Mouse (Mus musculus) olfactory bulb, adult 2 months (tissue): ENCODE data around the gene Poc1a. TPM values are rescaled to one million over a fixed set of nuclear protein-coding genes. Genes with fewer than 3 reads are reported as not detected.

Experiments used
- H3K27ac ChIP-seq: fragments of 200-500 bp; 2 replicates; pipeline ENCODE4 v1.5.1; 2012; ENCODE audit warnings: low read depth, low read length; ENCODE audit not compliant: insufficient read depth
- H3K4me1 ChIP-seq: fragments of 200-500 bp; 2 replicates; pipeline ENCODE4 v1.6.1; 2012; ENCODE audit warnings: low read length; ENCODE audit not compliant: control insufficient read depth, insufficient read depth
- H3K4me3 ChIP-seq: fragments of 200-500 bp; 2 replicates; pipeline ENCODE4 v1.5.1; 2012; ENCODE audit warnings: mild to moderate bottlenecking, low read depth, low read length, moderate library complexity; ENCODE audit not compliant: insufficient read depth
- CTCF ChIP-seq: fragments of 200-500 bp; IDR thresholded peaks from 2 replicates; pipeline ENCODE4 v1.5.1; 2012; ENCODE audit warnings: low read depth, mild to moderate bottlenecking, low read length, moderate library complexity; ENCODE audit not compliant: insufficient read depth
- POLR2A ChIP-seq: fragments of 200-500 bp; IDR thresholded peaks from 2 replicates; pipeline ENCODE4 v1.6.1; 2012; ENCODE audit warnings: mild to moderate bottlenecking, low read depth, low read length, moderate library complexity; ENCODE audit not compliant: insufficient read depth
- WGBS: fragments of 180-500 bp; shearing (Covaris S2); methylation state at CpG from one replicate; pipeline ENCODE4 v1.1.7; 2018; 5-methylcytosine and 5-hydroxymethylcytosine counted together
- polyA plus RNA-seq: library from polyadenylated mRNA; stranded (reverse); fragments of >200 nt; gene quantifications from 2 replicates; pipeline ENCODE4 v1.2.4, GENCODE M21; 2012; ENCODE audit warnings: low replicate concordance; ENCODE audit not compliant: missing spikeins, insufficient read depth, insufficient read length

Poc1a gene
- polyA plus RNA-seq, 1 experiment = not detected

DNA sequence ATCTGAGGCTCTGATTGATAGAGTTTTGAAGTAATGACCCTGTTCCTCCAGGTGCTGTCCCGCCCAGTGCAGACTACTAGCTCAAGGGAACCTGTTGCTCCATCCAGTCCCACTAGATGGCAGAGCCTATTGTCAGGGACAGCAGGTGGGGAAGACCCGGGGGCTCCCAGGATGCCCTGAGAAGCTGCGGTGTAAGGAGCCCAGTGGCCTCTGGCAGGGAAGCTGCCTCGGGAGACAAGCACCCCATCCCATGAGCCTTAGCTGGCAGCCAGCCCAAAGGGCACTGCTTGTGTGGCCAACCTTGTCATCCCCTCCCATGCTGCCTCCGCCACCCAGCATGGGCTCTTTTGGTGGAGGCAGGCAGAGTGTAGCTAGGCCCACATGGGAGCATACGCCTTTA, 70.3 kb downstream of the Poc1a start:
- TF ChIP-seq CTCF (no peak), POLR2A (no peak)
- 76% methylated on average over 6 of the region's 6 CpGs for WGBS
- no peak overlapping the region for H3K27ac ChIP-seq
- no peak overlapping the region for H3K4me3 ChIP-seq
- H3K4me1 ChIP-seq = peaks cover 41% of the 10 kb centered on the region

DNA sequence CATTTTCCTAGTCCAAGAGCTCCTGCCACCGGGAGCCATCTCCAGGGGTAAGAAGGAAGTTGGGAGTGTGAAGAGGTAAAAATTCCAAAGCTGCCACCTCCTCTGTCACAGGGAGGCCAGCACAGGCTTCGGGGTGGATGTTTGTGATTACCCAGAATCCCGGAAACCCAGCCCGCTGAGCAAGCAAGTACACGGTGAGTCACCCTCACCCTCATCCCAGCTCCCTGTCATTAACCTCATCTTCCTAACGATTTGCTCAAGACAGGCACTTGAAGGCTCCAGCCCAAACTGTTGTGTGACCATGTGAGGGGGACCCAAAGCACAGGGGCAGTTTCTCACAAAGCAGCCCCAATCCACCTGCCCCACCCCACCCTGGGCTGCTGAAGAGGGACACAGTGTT, 72.9 kb downstream of the Poc1a start:
- Histone ChIP-seq H3K27ac (no peak overlapping the region), H3K4me3 (no peak overlapping the region), H3K4me1 (peaks cover 40% of the 10 kb centered on the region)
- TF ChIP-seq CTCF = no peak
- TF ChIP-seq POLR2A = no peak
- 23% methylated on average over 6 of the region's 6 CpGs for WGBS

DNA sequence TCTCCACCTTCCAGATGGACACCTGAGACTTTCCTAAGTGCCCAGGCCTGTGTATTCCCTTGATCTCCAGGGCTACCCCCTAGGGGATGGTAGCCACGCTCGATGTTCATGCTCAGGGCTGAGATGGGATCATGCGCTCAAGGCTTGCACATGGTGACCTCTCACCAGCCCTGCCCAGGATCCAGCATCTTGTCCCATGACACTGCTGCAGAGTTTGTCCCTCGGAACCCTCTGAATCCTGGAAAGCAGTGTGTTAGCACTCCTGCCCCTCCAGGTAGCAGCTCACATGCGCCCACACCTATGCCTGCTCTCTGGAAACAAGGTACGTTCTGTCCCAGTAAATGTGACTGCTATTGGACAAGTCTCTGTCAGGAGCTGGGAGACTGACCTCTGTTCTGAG, 73.9 kb downstream of the Poc1a start:
- 93% methylated on average over 6 of the region's 6 CpGs for WGBS
- Histone ChIP-seq H3K4me3 (no peak overlapping the region), H3K27ac (no peak overlapping the region), H3K4me1 (peaks cover 41% of the 10 kb centered on the region)
- TF ChIP-seq CTCF (no peak), POLR2A (no peak)

DNA sequence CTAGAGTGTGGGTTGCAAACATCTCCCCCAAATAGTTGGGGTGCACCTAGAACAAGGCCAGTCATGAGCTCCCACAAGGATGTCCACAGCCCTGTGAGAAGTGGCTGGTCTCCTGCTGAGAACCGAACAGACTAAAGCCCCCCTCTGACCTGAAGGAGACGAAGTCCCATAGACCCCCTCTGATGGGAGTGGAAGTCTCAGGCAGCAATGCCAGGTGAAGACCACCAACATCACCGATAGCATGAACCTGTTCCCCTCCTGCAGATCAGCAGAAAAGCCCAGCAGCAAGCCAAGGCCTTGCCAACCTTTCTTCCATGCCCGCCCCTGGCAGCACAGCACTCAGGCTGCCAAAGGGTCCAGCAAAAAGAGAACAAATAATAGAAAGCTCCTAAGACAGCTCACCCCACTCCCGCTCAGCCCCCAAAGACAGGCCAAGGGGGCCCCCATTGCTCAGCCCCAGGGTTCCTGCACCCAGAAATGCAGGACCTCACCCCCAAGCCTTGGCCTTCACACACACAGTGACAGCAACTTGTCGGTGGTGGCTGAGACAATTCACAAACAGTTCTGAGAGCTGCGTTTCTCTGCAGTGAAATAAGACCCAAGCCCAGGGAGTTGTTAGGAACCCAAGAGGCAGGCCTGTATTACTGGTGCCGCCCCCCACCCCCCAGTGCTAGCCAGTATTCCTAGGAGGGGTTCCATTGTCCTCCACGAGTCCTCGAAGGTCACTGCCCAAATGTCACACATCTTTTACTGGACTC, 74.5 kb downstream of the Poc1a start:
- H3K4me3 ChIP-seq = no peak overlapping the region
- TF ChIP-seq CTCF (no peak), POLR2A (no peak)
- H3K27ac ChIP-seq = no peak overlapping the region
- 65% methylated on average over 10 of the region's 10 CpGs for WGBS
- peaks cover 41% of the 10 kb centered on the region for H3K4me1 ChIP-seq

DNA sequence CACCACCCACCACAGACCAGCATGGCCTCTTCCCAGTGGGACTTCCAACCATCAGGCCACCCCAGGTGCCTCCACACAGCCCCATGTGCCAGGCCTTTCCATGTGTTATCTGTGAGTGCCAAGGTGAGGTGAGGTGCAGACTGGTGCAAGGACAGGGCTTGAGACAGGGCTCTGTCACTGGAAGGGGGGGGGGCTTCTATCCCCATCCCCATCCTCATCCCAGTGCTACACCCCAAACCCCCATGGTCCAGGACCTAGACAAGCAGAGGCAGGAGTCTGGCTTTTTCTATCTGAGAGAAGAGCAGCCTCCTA, 75.1 kb downstream of the Poc1a start:
- Histone ChIP-seq H3K4me1 (peaks cover 41% of the 10 kb centered on the region), H3K4me3 (no peak overlapping the region), H3K27ac (no peak overlapping the region)
- TF ChIP-seq POLR2A (no peak), CTCF (no peak)

DNA sequence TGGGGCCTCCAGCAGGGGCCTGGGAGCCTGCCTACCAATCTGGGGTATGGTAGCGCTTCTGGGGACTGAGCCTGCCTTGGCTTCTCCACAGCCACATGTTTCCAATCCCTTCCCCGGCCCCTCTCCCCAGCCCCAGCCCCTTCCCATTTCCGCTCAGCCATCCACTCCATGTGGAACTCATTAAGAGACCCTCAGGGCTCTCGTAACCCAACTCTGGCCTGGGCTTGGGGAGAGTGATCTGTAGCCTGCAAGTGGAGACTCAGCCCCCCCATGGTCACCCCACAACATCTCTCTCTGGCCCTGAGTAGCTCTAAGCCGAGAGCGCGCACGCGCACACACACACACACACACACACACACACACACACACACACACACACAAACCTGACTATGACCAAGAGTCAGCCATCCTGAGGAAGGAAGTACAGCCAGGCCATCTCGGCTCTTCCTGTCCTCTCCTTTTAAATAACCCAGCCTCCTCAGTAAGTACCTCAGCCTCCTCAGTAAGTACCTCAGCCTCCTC, 75.5 kb downstream of the Poc1a start:
- Histone ChIP-seq H3K27ac (no peak overlapping the region), H3K4me1 (peaks cover 41% of the 10 kb centered on the region), H3K4me3 (no peak overlapping the region)
- WGBS = 90% methylated on average over 10 of the region's 10 CpGs
- TF ChIP-seq CTCF = no peak

DNA sequence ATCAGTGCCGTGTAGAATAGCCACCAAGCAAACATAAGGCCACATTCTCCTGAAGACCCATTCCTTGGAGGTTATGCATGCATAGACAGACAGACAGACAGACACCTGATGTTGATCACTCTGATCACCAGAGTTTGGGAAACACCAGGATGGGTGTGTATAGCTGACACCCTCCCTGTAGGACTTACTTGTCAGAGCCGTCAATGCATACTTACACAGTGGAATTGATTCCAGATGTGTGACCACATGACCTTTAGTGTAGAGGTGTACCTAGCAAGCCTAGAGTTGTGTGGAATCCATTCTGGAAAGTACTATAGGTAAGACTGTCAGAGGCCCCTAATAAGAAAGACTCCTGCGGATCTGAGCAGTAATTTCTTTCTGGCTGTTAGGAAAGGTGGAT, 76.3 kb downstream of the Poc1a start:
- TF ChIP-seq POLR2A = no peak
- no peak for TF ChIP-seq CTCF
- Histone ChIP-seq H3K4me3 (no peak overlapping the region), H3K4me1 (peaks cover 38% of the 10 kb centered on the region), H3K27ac (no peak overlapping the region)
- WGBS = 96% methylated on average over 3 of the region's 3 CpGs

DNA sequence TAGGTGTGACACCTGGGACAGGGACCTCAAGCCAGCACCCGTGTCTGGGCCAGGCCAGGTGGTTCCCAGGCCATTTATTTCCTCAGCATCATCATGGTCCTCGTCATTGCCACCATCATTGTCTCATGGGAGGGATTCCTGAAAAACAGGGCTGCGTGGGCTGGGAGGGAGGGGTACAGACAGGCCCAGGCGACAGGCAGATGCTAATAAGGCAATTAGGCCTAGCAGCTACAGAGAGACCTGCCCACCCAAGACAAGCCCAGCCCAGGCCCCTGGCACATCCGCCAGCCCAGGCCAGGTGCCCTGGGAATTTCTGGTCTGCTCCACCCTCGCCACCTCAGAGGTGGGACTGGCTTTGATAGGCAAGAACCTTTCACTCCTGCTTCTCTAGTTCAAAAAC, 78.4 kb downstream of the Poc1a start:
- no peak overlapping the region for H3K27ac ChIP-seq
- TF ChIP-seq POLR2A = no peak
- TF ChIP-seq CTCF = no peak
- WGBS = 67% methylated on average over 6 of the region's 6 CpGs
- no peak overlapping the region for H3K4me3 ChIP-seq
- H3K4me1 ChIP-seq = peaks cover 20% of the 10 kb centered on the region

DNA sequence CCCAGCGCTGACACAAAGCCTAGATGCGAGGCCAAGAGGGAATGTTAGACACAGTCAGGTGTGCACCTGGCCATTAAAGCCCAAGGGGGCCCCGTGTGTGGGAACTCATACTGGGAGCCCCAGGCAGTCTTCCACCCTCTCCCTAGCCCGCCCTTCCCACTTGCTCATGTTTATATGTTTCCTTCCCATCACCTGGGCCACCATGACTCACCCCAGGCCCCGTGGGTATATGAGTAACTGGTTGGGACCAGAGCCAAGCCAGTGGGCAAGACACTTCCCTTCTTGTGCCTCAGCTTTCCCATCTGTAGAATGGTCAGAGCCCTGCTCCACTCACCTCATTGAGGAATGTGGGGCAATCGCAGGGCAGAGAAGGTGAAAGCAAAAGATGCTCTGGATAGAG, 80.3 kb downstream of the Poc1a start:
- no peak overlapping the region for H3K4me3 ChIP-seq
- WGBS = 81% methylated on average over 6 of the region's 6 CpGs
- TF ChIP-seq POLR2A (no peak), CTCF (no peak)
- peaks cover 5% of the 10 kb centered on the region for H3K4me1 ChIP-seq
- no peak overlapping the region for H3K27ac ChIP-seq

DNA sequence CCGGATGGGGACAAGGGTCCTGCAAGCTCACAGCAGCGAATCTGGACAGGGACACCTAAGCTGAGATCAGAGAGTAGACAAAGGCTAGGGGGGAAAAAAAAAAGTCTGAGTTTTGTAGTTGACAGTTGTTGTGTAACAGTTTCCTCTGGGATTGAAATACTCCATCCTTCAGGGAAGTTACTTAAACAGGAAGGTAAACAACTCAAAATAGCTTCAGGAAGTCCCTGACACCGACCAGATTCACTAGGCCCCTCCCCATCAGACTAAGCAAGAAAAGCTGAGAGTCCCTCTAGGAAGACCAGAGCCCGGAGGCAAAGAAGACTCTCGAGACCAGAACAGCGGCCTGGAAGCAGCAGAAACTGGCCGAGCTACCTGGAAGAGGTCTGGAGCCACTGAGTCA, 84.5 kb downstream of the Poc1a start:
- no peak overlapping the region for H3K27ac ChIP-seq
- peaks cover 2% of the 10 kb centered on the region; the same call in 1 of the 2 replicates for H3K4me1 ChIP-seq
- TF ChIP-seq CTCF = no peak
- TF ChIP-seq POLR2A = no peak
- no peak overlapping the region for H3K4me3 ChIP-seq
- 88% methylated on average over 7 of the region's 7 CpGs for WGBS
